Mouse (Mus musculus) urinary bladder, postnatal 4 days (tissue): ENCODE measurements around the gene Meis2.

Experiments
- DNase-seq, 2 experiments: peaks; one replicate each; pipeline ENCODE4 v3.0.0; 2021 to 2022; ENCODE audit warnings: low spot score in 2 of 2

Meis2 gene

DNA sequence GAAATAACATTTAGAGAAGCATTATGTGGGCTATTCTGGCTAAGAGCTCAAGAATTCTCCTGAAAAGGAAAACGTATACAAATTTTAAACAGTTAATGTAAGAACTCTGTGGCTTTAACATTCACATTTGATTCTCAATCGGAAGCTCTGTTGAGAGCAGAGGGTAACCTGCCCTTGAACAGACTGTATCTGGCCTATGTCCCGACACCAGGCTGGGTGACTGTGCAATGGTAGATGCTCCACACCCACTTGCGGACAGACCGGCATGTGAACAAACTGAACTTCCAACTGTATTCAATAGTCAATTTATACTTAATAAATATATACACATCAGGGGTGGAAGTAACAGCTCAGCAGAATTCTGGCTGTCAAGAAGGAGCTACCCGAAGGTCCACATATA is 164.6 kb downstream of the Meis2 start:
- no peak for DNase-seq

DNA sequence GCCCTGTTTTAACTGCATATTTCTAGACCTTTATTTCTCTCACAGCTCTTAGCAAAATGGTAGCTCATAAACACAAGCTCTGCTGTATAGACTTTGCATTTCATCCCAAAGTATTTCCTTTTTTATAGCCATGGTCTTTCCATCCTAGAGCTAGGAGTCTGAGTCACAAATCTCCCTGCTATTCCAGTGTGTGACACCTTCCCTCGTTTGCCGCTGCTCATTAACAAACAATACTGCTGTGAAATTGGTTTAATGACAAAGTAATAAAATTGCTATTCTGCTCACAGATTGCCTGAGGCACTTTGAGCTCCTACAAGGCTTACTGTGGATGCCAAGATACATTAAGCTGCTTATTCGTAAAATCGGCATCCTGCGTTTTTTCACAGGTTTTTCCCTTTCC is 168.1 kb downstream of the Meis2 start:
- DNase-seq = no peak

DNA sequence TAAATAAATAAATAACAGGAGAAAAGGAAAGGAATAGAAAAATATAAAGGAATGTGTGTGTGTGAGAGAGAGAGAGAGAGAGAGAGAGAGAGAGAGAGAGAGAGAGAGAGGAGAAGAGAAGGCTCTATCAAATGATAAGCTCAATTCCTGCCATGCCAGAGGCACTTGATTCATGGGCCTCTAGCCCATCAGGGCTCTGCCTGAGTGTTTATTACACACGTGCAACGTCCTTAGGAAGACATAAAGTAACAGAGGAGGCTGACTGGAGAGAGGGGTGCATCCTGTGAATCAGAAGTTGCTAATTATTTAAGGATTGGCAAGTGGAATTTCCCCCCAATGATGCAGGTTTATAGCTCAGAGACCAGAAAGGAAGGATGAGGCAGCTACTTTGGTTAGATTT is 168.6 kb downstream of the Meis2 start:
- DNase-seq = no peak

DNA sequence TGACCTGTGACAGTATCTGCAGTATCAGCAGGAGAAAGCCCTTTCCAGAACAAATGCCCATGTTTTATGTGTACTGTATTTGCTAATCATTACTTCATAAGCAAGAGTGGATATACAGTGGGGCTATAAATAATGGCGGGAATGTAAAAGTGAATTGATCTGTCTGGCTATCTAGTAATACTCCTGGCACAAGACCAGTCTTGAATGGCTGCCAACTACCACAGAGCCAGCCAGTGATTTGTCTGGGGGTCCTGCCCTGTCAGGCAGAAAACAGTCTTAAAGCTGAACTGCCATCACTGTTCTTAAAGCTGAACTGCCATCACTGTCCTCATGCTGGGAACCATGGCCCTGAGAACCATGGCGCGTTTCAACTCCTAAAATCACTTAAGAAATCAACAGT is 169.9 kb downstream of the Meis2 start:
- DNase-seq = no peak

DNA sequence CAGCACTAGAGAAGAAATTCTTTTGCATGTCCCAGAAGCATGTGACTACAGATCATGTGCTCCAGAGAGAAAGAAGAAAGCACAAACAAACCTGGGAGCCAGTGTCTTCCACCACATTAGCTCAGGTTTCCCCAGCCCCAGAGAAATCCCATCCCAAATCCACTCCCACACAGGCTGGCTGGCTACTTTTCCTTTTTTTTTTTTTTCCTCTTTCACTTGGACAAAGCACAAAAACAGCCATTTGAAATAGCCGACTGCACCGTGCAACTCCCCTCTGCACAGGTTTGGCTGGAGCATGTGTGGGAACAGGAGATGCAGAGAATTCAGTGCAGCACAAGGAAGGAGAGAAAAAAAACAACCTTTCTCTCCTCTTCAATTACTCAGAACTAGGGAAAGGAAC is 170.4 kb downstream of the Meis2 start:
- no peak for DNase-seq

DNA sequence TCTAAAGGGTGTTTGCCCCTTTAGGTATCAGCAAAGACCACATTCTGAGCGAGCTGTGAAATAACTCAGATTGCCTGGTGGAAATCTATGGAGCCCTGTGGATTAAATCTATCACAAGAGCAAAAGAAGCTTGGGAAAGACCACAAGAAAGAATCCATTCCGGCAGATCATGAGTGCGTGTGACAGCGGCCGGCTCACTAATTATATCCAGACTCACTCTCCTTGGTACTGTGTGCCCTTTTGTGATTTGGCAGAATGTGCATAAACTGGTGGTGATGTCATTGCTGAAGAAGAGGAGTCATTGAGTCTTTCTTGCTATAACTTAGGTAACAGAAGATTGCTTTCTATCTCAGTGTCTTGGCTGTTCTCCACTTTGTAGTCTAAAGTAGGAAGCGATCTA is 172.5 kb downstream of the Meis2 start:
- DNase-seq = no peak

DNA sequence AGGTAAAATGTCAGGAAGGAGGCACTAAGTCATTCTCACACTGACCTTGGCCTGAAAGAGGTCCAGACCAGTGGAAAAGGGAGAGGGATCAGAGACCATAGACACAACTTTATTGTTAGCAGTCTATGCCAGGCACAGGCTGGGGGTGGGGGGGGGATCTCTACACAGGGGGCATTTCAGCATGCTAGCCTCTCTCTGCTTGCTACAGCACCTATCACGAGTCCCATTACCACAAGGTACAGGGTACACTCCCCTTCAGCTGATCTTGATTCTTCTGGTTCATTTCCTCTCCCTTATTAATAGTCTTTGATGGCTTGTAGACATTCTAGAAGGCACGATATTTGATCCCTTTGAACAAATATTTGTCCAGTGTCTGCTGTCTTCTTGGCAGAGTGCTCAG is 174.9 kb downstream of the Meis2 start:
- DNase-seq = no peak

DNA sequence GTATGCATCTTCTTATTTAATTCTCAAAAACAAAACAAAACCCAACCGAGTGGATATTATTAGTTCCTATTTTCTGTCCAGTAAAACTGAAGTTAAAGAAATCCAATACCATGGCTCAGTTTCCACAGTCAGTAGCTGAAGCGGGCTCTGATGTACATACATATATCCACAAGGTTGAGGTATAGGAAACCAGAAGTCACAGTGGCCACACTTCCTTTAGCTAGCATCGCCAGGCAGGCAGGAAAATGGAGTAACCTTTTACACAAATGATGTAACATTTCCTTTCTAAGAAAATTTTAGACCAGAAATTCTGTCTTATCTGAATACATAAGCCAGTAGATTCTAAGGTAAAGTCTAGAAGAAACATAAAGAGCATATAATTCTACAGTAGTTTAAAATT is 175.6 kb downstream of the Meis2 start:
- DNase-seq = no peak

DNA sequence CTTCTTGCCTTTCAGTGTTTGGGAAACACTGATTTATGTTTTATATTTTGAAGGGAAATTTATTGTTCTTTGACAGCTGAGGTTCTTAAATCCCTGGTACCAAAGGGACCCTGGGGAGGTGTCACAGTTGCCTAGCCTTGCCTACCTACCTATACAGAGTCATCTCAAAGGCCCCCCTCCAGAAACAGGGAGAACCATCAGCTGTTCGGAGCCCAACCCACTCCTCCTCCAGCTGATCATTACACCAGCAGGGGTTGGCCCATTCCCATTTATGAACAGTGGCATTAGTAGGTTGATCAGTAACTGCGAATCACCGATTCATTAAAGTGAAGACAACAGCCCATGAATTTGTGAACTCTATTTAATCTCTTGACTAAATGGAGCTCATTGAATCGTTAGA is 176.4 kb downstream of the Meis2 start:
- no peak for DNase-seq

DNA sequence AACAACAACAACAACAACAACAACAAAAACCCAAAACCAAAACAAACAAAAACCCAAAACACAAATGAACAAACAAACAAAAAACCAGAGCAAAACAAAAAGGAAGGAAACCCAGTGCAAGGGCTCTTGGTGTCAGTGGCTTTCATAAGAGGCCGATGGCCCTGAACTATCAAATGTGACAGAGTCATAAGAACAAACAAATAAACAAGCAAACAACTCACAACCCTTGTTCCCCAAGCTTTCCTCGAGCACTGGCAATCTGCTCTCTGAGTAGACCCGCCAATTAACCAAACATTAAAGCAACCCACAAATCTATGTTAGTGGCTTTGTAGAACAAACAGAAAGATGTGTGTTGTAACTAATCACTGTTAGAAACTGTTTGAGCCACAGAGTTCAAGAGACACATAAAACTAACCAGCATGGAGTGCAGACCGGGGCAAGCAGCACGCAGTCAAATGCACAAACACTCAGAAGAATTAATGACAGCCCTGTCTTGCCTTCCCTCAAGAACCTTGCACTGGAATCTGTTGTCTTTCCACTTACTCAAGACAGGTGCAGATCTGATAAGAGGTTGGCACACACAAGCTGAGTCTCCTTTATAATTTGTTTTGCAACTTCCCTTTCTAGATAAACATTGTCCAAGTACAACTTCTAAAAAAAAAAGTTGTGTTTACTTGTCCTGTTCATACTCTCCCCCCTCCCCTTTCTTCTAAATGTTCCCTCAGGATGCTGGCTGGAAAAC is 177.1 kb downstream of the Meis2 start:
- DNase-seq = no peak

DNA sequence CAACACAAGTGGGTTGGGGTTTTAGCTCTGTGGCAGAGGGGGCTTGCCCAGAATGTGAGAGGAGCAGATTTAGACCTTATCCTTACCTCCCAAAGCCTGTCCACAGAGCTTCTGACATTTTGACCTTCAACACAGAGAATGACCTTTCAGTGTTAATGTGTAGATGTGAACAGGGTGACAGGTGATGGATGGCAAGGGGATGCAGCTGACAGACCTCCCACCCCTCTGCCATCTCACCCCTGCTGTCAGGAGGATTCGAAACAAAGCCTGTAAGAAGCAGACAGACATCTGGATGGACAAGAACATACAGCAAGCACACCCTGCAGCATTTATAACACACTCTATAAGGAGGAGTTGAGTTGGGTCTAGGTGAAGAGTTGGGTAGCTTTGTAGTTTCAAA is 178.0 kb downstream of the Meis2 start:
- no peak for DNase-seq

DNA sequence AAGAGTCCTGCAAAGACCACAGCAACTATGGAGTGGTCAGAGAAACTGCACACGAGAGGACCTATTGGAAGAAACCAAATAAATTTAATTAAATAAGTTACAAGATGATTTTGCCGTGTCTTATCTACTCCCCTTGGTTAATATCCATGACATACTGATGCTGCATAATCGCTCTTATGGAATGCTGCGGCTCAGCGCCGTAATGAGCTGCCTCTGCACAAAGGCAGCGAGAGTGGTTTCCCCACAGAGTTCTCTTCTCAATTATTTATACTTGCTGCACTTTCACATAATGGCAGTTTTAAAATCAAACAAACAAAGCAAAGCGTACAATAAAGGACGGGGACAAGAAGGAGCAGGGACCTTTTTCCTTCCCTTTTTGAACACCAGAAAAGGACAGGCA is 181.5 kb downstream of the Meis2 start:
- DNase-seq = no peak

DNA sequence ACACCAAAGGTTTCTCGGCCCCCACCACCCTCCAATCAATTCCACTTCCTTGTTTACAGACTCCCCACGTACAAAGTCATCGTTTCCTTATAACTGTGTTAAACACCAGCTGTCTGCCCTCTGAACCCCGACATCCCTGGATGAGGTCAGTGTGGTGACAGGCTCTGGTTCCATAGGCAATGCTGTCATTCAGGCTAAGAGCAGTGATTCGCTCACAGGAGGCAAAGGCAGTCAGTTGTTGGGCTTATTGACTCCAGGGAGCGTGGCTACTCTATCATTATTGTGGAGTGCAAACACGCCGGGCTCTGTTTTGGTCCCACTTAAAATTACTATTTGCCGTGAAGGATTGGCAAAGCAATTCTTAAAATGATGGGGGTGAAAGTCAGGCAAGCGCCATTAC is 182.1 kb downstream of the Meis2 start:
- DNase-seq = no peak

DNA sequence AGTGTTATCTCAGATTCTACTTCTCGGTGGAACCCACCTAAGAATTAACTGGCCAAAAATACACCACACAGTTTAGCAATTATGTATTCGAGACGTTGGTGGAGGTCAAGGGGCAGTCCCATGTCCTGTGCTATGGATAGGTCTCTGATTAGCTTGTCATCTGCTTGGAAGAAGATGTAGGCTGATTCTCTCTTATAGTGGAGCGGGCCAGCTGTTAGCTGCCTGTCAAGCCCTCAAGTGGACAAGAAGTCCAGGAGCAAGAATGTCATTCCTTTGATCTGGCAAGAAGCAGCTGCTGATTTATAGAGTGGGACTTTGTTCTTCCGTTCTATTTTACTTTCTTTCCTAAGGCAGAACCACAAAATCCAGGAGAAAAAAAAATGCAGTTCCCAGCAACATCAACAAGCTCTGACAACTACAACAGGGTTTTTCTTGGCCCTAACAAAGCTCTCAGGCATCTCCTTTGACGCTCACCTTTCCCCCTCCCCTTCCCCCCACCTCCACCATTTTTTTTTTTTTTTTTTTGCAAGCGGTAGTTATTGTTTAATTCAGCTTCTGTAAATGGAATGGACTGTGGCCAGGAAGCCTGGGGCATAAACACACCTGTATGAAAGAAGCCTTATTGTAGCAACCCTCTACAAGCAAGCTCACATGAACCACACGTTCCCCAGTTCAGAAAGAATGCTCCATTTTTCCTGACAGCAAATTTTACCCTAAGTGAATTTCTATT is 189.7 kb downstream of the Meis2 start:
- no peak for DNase-seq

DNA sequence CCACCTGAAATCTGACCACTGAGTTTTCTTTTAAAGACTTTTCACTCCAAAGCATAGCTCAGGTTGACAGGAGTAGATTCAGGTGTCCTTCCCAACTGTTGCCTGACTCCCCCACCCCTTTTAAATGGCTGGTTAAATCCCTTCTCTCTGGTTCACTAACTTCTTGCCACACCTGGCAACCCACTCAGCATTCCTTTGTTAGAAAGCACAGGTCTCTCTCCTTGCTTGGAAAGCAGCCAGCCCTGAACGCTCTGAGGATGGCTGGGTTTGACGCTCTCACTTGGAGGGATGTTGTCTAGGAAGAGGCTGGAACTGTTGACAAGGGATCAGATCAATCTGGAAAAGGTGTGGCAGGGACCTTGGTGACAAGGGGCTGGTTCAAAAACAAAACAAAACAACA is 192.8 kb downstream of the Meis2 start:
- no peak for DNase-seq

DNA sequence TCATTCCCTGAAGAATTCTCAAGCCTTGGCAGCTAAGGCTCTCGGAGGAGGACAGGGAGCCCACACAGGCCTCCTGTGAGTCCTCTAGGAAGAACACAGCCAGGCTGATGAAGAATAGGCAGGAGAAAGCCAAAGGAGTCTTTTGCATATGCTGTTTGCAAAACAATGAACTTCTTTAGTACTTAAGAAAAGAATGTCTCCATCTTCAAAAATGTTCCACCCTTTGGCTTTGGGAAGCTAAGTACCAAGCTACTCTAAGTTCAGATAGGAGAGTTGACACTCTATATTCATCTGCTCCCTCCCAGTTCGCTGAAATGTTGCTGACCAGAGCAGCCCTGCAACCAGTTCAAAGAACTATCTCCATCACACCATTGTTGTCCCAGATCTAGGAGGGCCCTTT is 195.7 kb downstream of the Meis2 start:
- DNase-seq = no peak

DNA sequence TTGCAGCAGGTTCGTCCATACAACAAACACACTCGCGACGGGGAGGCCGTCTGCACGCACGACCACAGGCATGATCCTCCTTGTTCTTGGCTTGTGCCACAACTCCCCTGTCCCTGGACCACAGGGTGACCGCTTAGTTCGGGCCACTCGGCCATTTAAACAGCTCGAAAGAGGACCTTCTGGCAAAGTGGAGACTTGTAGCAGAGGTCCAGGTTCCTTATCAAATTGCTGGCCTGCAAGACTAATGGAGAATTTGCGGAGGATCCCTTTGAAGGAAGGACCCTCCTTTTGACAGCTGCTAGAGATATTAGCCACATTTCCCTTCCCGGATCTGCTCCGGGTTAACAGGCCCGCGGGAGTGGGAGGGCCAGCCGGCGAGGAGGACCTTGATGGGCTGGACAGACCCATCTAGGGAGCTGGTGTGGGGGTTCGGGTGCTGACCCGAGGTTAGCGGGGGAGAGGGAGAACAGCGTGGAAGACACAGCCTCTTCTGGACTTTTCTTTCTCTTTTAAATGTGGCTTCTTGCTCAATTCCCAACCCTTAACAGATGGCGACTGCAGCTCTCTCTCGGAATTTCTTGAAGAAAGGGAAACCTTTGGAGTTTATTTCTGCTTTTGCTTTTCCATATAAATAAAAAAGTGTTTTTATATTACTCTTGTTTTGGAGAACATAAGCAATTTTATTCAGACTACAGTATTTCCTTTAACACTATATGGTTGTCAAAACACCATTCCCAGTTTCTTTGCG is 204.9 kb downstream of the Meis2 start:
- peak; percentile 39 to 67 for DNase-seq

DNA sequence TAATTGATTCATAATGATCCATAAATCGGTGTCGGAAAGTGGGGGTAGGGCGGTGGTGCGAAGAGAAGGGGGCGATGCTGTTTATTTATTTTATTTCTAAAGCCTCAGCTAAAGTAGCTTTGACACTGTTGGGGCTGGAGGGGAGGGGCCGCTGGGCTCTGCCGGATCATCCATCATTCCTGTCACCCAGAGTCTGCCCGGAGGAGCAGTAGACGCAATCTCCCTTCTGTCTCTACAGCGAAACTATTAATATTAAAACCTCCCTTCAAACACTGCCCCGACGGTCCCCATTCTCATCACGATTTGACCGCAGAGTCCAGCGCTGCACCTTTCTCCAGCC is 205.5 kb downstream of the Meis2 start:
- DNase-seq = no peak

DNA sequence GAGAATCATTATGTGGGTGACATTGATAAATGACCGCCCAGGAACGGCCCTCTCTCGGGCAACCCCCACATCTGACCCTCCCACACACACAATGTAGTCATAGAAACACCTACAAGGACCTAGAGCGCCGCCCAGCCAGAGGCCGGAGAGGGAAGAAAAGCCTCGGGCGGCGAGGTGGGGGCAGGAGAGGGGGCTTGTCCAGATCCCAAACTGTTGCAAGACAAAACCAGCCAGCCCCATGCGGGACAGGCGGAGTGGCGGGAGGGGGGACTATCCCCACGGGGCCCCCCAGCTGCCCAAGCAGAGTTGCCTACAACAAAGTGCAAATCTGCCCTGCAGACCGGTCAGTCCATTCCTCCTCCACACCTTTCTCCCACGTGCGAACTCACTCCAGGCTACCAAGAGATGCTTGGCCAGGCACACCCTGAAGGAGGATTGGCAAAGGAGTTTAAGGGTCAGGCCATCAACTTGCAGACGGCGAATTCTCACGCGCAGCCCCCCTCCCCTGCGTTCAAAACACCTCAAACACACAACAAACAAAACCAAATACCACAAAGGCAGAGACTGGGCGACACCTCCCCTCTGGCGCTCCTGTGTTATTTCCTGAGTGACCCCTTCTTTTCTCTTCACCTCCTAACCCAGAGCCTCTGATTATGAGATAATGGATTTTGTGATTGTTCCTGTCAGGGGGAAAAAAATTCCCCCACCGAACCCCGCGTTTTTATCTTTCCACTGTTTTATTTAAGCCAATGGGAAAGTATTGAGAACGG is 206.1 kb downstream of the Meis2 start:
- DNase-seq = peak; percentile 36 to 69

DNA sequence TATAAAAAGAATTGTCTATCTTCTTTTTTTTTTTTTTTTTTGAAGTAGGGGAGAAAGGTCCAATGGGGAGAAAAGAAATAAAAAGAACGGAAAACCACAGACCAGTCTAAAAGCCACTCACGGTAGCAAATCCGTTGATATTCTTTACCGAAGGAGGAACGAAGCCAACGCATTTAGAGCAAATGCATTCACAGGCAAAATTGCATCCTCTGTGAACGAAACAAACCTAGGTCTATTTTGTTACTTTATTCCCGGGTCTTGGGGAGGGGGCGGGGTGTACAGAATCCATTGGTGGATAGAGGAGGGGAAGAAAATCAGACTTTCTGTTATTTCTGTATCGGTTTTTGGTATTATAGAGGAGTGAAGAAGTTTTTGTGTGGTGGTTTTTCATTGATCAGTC is 206.7 kb downstream of the Meis2 start:
- no peak for DNase-seq

DNA sequence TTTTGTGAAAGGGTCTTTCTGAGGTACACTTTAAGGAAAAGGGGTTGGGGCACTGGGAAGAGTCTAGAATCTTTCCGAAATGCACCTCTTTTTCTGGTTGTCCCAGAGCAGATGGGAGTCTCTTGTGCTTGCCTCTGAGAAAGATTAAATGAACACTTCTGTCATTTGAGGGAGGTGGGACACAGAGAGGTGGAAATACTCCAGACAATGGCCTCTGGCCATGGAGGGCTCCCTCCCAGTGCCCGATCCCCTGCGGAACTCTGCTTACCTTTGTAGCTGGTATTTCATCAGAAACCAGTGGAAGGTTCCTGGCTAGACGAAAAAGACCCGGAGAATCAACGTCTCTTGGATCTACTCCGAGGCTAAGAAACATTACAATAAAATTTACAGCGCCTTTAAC is 207.4 kb downstream of the Meis2 start:
- no peak for DNase-seq
